Mouse (Mus musculus) myocyte (in vitro differentiated cells): ENCODE data around the gene Tnfrsf8. TPM values are rescaled to one million over a fixed set of nuclear protein-coding genes. Genes with fewer than 3 reads are reported as not detected.
"Not testable (repeated sequence)": the region's sequence is repeated elsewhere in the genome, so short reads cannot be mapped to it uniquely, and the experiment has no call there.

Source experiments
- H3K27me3 ChIP-seq: one replicate; pipeline ENCODE4 v1.6.1; 2011; ENCODE audit not compliant: control insufficient read depth, insufficient read depth, insufficient read length
- H3K36me3 ChIP-seq: one replicate; pipeline ENCODE4 v1.6.1; 2011; ENCODE audit not compliant: control insufficient read depth, insufficient read depth
- H3K4me2 ChIP-seq: one replicate; pipeline ENCODE4 v1.6.1; 2011; ENCODE audit warnings: low read depth, control low read depth
- H3K4me3 ChIP-seq: one replicate; pipeline ENCODE4 v1.5.1; 2011; ENCODE audit warnings: mild to moderate bottlenecking, control low read depth, moderate library complexity
- H3K79me2 ChIP-seq: one replicate; pipeline ENCODE4 v1.6.1; 2011; ENCODE audit not compliant: control insufficient read depth, insufficient read depth
- H3ac ChIP-seq: one replicate; pipeline ENCODE4 v1.6.1; 2011; ENCODE audit not compliant: control insufficient read depth, insufficient read length
- CEBPB ChIP-seq: IDR thresholded peaks from 2 replicates; pipeline ENCODE4 v1.6.1; 2011; ENCODE audit warnings: mild to moderate bottlenecking, moderate library complexity; ENCODE audit not compliant: poor library complexity, insufficient read depth, severe bottlenecking
- E2F4 ChIP-seq: IDR thresholded peaks from one replicate; pipeline ENCODE4 v1.6.1; 2011; ENCODE audit warnings: mild to moderate bottlenecking, control low read depth, moderate library complexity; ENCODE audit not compliant: insufficient read depth
- MAX ChIP-seq: IDR thresholded peaks from one replicate; pipeline ENCODE4 v1.6.1; 2011; ENCODE audit warnings: low read depth, mild to moderate bottlenecking, control low read depth
- MYOD1 ChIP-seq, 3 experiments: IDR thresholded peaks; one replicate each; pipeline ENCODE4 v1.6.1; 2011; ENCODE audit warnings: control low read depth in 2 of 3, low read depth in 2 of 3, mild to moderate bottlenecking in 2 of 3, moderate library complexity in 1 of 3; ENCODE audit not compliant: insufficient read length in 2 of 3, control insufficient read depth in 1 of 3
- MYOG ChIP-seq, 3 experiments: IDR thresholded peaks; one replicate each; pipeline ENCODE4 v1.6.1; 2011; ENCODE audit warnings: control low read depth in 2 of 3, low read depth in 2 of 3, mild to moderate bottlenecking in 2 of 3; ENCODE audit not compliant: insufficient read length in 2 of 3, control insufficient read depth in 1 of 3, insufficient read depth in 1 of 3
- POLR2A ChIP-seq: IDR thresholded peaks from one replicate; pipeline ENCODE4 v1.6.1; 2011; ENCODE audit warnings: low read depth, mild to moderate bottlenecking, control low read depth, moderate library complexity; ENCODE audit not compliant: insufficient read length
- POLR2AphosphoS2 ChIP-seq: IDR thresholded peaks from one replicate; pipeline ENCODE4 v1.6.1; 2011; ENCODE audit warnings: low read depth, control low read depth; ENCODE audit not compliant: insufficient read length
- REST ChIP-seq: IDR thresholded peaks from one replicate; pipeline ENCODE4 v1.6.1; 2011; ENCODE audit warnings: mild to moderate bottlenecking, control low read depth, moderate library complexity; ENCODE audit not compliant: insufficient read depth, insufficient read length
- SRF ChIP-seq: IDR thresholded peaks from one replicate; pipeline ENCODE4 v1.6.1; 2011; ENCODE audit warnings: low read depth; ENCODE audit not compliant: control insufficient read depth, insufficient read length
- TCF12 ChIP-seq: IDR thresholded peaks from one replicate; pipeline ENCODE4 v1.6.1; 2011; ENCODE audit warnings: mild to moderate bottlenecking, control low read depth; ENCODE audit not compliant: poor library complexity, insufficient read depth, severe bottlenecking
- TCF3 ChIP-seq: IDR thresholded peaks from one replicate; pipeline ENCODE4 v1.6.1; 2011; ENCODE audit warnings: low read depth, control low read depth; ENCODE audit not compliant: insufficient read length
- USF1 ChIP-seq: IDR thresholded peaks from one replicate; pipeline ENCODE4 v1.6.1; 2011; ENCODE audit warnings: low read depth, mild to moderate bottlenecking, control low read depth, moderate library complexity
- polyA plus RNA-seq: library from polyadenylated mRNA; unstranded; fragments of >200 nt; fragmentation: generic; extraction: Trizol; gene quantifications from one replicate; pipeline ENCODE4 v1.2.1, GENCODE M21; 2012; ENCODE audit warnings: missing spikeins

Gene Tnfrsf8
- polyA plus RNA-seq, result 0.02 TPM

DNA sequence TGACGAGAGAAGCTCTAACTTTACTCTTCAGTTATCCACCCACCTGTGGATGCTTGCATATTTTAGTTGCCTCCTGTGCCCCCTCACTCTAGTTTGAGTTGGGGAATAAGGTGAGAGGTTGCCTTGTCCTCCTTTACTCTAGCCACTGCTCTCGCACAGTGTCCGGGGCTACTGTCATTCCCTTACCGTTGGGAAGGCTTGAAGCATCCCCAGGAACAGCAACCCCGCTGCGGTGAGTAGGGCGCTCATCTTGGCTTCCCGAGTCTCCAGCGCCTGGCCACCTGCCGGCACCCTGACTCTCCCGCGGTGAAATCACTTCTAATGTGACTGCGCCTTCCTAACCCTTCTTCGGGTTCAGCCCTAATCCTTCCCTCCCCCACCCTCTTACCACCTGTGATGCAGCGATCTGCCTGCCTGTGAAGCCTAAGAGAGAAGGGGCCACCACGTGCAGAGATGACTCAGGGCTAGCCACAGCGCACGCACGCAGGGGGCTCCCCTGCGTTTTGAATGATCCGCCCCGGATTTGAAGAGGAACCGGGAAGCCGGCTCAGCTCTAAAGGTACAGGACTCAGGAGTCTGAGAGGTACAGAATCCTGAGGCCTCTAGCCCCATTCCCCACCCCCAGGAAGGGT lies at the start of gene Tnfrsf8:
TSS of gene Tnfrsf8 (minus strand) at position 329 of the 632 bp plus-strand sequence.
- no peaks in the 10 kb centered on the region for H3K27me3 ChIP-seq
- no peak within 1 kb of the TSS for H3K4me3 ChIP-seq
- no peak within 1 kb of the TSS for H3ac ChIP-seq
- no peaks in the 10 kb centered on the region for H3K79me2 ChIP-seq
- H3K4me2 ChIP-seq, result no peak within 1 kb of the TSS
- H3K36me3 ChIP-seq, result no peaks in the 10 kb centered on the region
- TF ChIP-seq MAX (no peak), POLR2AphosphoS2 (no peak), TCF3 (no peak), MYOG (IDR thresholded peaks at IDR 0.05; ENCODE audit: control insufficient read depth in 1 of 3, insufficient read depth in 1 of 3, insufficient read length in 2 of 3, low read depth in 2 of 3) (no peak), TCF12 (no peak), MYOD1 (IDR thresholded peaks at IDR 0.05; ENCODE audit: control insufficient read depth in 1 of 3, insufficient read length in 2 of 3, low read depth in 2 of 3) (no peak), CEBPB (no peak), E2F4 (no peak), SRF (no peak), REST (no peak), POLR2A (no peak), USF1 (no peak)

GRCm38 (mm10) chr4:145361635-145362034 lies 46.7 kb upstream of the Tnfrsf8 start:
- not testable (repeated sequence) for H3K79me2 ChIP-seq, H3K27me3 ChIP-seq, H3K4me2 ChIP-seq, H3K4me3 ChIP-seq, H3K36me3 ChIP-seq, H3ac ChIP-seq

DNA sequence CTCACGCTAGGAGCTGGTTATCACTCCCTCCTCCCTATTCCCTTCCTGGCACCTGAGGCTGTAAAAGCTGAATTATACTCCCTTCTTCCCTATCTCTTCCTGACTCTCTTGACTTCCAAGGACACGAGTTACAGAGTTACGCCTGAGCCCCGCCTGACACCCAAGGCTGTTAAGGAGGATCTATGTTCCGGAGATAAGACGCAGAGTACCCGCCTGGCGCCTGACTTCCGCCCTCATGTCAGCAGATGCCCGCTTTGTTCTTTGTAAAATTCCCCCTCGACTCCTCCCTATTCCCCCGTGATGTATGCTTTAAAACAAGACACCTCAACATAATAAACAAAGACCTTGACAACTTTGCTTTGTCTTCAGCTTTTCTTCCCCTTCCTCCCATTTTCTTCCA lies 46.1 kb upstream of the Tnfrsf8 start:
- Histone ChIP-seq H3K27me3 (no peaks in the 10 kb centered on the region), H3ac (no peak overlapping the region), H3K4me2 (no peak overlapping the region), H3K79me2 (no peaks in the 10 kb centered on the region), H3K4me3 (no peak overlapping the region), H3K36me3 (no peaks in the 10 kb centered on the region)
- TF ChIP-seq SRF, result no peak
- no peak for TF ChIP-seq MYOD1 (IDR thresholded peaks at IDR 0.05; ENCODE audit: control insufficient read depth in 1 of 3, insufficient read length in 2 of 3, low read depth in 2 of 3)
- TF ChIP-seq USF1, result no peak
- TF ChIP-seq POLR2AphosphoS2, result no peak
- no peak for TF ChIP-seq REST
- no peak for TF ChIP-seq CEBPB

DNA sequence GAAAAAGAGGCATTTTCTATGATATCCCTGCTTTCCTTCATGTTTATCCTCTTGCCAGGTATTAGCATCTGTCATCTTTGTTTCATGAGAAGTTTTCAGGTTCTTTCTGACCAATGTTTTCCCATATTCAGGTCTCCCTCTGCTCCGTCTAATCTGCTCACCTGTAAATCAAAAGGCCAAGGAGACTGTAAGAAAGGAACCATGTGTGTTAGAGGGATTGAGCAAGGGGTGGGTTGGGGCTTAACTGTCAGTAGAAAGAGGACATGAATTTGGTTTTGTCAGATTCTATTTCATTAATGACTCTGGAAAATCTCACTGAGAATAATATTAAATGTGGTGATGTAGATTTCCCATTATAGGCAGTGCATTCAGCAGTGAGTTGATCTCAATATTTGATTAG lies 45.6 kb upstream of the Tnfrsf8 start:
- Histone ChIP-seq H3K27me3 (no peaks in the 10 kb centered on the region), H3K4me2 (no peak overlapping the region)

DNA sequence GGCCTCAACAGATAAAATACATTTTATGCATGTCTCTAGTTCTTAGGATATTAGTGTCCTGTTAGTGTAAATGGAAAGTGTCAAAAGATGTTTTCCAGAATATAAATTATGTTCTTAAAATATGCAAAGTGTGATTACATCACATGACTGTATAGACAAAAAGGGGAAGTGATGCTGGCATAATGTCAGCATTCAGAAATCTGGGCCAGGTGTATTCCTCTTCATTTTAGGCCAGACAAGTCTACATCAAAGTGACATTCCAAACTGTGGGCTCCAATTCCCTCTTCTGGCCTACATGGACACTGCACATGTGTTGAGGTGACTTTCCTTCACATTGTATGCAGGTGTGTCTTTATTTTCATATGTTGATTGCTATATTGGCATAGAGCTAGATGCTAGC lies 41.3 kb upstream of the Tnfrsf8 start:
- Histone ChIP-seq H3K27me3 (no peaks in the 10 kb centered on the region), H3K4me2 (no peak overlapping the region), H3K4me3 (no peak overlapping the region), H3ac (no peak overlapping the region), H3K79me2 (no peaks in the 10 kb centered on the region), H3K36me3 (no peaks in the 10 kb centered on the region)
- TF ChIP-seq TCF12, result no peak
- no peak for TF ChIP-seq MYOD1 (IDR thresholded peaks at IDR 0.05; ENCODE audit: control insufficient read depth in 1 of 3, insufficient read length in 2 of 3, low read depth in 2 of 3)
- TF ChIP-seq POLR2AphosphoS2, result no peak

More for the DNA sequence above, 45.6 kb upstream of the Tnfrsf8 start:
- Histone ChIP-seq H3K36me3 (no peaks in the 10 kb centered on the region), H3K79me2 (no peaks in the 10 kb centered on the region), H3K4me3 (no peak overlapping the region), H3ac (no peak overlapping the region)
- TF ChIP-seq TCF3 (no peak), MAX (no peak), REST (no peak), POLR2A (no peak), TCF12 (no peak), E2F4 (no peak), MYOG (IDR thresholded peaks at IDR 0.05; ENCODE audit: control insufficient read depth in 1 of 3, insufficient read depth in 1 of 3, insufficient read length in 2 of 3, low read depth in 2 of 3) (no peak), POLR2AphosphoS2 (no peak), USF1 (no peak), SRF (no peak), MYOD1 (IDR thresholded peaks at IDR 0.05; ENCODE audit: control insufficient read depth in 1 of 3, insufficient read length in 2 of 3, low read depth in 2 of 3) (no peak), CEBPB (no peak)

DNA sequence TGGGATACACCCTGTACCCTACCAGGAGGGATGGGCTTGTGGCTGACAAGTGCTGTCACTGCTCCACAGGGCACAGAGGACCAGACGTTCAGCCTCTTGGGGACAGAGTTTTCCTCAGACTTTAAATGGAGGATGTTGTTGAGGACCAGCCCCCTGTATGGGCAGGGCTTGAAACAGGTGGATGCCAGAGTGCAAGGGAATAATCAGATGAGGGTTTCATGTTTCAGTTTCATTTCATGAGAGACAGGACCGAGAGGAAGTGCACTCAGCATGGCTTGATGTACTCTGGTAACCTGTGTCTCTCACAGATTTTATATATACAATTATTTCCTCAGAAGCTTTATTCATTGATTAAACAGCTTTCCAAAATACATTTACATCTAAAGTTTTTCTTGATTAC lies 38.9 kb upstream of the Tnfrsf8 start:
- H3K4me2 ChIP-seq, result no peak overlapping the region
- H3K79me2 ChIP-seq, result no peaks in the 10 kb centered on the region
- TF ChIP-seq TCF3 (no peak), MYOG (IDR thresholded peaks at IDR 0.05; ENCODE audit: control insufficient read depth in 1 of 3, insufficient read depth in 1 of 3, insufficient read length in 2 of 3, low read depth in 2 of 3) (no peak)
- H3ac ChIP-seq, result no peak overlapping the region
- H3K4me3 ChIP-seq, result no peak overlapping the region
- H3K27me3 ChIP-seq, result no peaks in the 10 kb centered on the region
- no peaks in the 10 kb centered on the region for H3K36me3 ChIP-seq
